Mouse (Mus musculus): Measurements from ENCODE around the gene 2210016L21Rik.

DNA sequence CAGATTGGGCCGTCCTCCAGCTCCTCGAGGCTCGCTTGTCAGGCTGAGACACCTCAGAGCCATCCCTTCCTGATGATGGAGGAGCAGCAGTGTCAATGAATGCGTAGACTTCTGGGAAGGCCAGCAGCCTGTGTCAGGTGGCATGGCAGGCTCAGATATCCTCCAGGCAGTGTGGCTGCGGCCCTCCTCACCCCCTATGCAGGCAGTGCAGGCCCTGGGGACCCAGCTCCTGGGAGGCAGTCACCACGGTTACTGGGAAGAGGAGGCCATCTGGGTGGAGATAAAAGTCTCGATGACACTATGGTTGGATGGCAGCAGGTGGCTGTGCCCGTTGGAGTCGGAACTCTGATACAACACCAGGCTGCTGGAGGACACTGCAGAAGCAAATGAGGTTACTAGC is 7.9 kb downstream of the 2210016L21Rik start:
- no peak for TF ChIP-seq CTCF (IDR thresholded peaks at IDR 0.05)
- no peak for TF ChIP-seq POLR2A (IDR thresholded peaks at IDR 0.05; ENCODE audit: insufficient read depth, low read depth, low read length)

All from heart, adult 2 months (tissue).